Mouse (Mus musculus) heart, postnatal 0 days (tissue): ENCODE data around the gene Il4ra.

Experiments used
- CTCF ChIP-seq: IDR thresholded peaks from 2 replicates; pipeline ENCODE4 v1.5.1; 2016; ENCODE audit warnings: antibody characterized with exemption, control low read depth, low read depth
- EP300 ChIP-seq: IDR thresholded peaks from 2 replicates; pipeline ENCODE4 v1.6.1; 2016; ENCODE audit warnings: antibody characterized with exemption, low read depth

GRCm38 (mm10) chr7:125579545-125580219, 27.8 kb downstream of the Il4ra start:
- TF ChIP-seq CTCF (no peak), EP300 (no peak)
